Mouse (Mus musculus) mesoderm, embryonic 11.5 days (tissue): ENCODE measurements at regions not wholly inside any gene's neighbourhood (a gene's known extent, or its start where the extent isn't known, plus 50 kb on each side); places are given as distances from the start of the nearest gene placed in this dataset.
A peak's percentile ranks its signal among the peaks of the same experiment; 100 is the strongest.

ENCODE experiments used
- DNase-seq: peaks from one replicate; pipeline ENCODE4 v3.0.0-alpha.2; 2012; ENCODE audit warnings: low read depth, low spot score

DNA sequence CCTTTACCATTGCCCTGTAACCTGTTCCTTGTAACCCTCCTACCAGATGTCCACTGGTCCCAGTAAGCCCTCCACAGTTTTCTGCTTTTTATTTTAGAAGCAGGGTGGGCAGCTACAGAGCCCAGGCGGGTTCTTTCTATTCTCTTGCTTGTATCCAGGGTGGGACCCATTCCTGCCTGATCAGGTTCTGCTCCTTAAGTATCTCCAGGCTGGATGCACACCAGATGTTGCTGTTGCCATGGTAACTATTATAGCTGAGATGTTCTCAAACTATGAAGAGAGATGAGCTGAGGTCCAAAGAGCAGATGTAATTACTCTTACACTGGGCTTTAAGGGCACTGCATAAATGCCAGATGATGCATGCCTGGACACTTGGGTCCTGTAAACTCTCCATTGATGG, 335.3 kb upstream of the Kazn start:
- DNase-seq, result peak; percentile 26

DNA sequence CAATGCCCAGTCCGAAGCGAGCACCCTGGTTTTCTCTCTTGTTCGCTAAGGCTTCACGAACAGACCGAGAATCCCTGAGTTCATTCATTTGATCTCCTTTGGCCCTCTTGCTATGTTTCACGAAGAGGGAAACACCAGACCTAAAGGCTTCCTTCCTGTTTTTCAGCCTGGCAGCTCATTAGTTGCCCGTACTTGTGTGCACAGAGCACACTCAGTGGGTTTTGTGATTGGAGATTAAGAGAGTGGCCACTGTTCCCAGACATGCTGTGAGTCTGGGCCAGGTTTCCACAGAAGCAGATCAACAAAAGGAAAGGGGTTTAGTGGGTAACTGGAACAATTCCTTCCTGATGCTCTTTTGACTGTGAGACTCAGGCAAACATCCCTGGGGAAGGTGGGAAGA, 331.5 kb upstream of the Kazn start:
- no peak for DNase-seq

DNA sequence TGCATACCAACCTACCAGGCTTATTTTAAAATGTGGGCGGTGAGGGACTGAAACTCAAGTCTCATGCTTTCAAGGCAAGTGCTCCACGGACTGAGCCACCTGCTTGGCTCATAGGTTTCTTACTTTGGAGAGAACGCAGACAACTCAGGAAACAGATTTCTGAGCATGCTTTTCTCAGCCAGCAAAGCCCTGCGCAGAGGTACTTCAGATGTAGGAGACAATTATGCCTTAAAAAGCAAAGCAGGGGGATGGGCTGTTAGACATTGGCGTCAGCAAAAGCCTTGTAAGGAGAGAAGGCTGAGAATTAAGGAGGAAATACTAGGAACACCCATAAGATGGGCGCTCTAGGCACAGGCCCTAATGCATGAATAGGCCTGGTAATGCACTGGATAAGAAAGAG, 329.4 kb upstream of the Kazn start:
- no peak for DNase-seq

DNA sequence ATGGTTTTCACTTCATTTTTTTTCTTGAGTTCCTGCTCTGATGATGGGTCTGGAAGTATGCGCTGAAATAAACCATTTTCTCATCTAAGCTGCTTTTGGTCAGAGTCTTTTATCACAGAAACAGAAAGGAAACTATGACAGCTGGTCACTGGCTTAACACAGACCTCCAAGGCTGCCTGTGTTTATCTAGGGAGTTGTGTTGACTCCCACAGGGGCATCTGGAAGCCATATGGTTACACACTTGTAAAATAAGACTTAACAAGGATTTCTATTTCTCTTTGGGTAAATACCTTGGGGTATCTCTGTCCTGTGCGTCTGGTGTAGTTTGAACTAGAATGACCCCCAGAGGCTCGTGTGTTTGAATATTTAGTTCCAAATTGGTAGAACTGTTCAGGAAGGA, 315.5 kb upstream of the Kazn start:
- peak; percentile 49 for DNase-seq

DNA sequence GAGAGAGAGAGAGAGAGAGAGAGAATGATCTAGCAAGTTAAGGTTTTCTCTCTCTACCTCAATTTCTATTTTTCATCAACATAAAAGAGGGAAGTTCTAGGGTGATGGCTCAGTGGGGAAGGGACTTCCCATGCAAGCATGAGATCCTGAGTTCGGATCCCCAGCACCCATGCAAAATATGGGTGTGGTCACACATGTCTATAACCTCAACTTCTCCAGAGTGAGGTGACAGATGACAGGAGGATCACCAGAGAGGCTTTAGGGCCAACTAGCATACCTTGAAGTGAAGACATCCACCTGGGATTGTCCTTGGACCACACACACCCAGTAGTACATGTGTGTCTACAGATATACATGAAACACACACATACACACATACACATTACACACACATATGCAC, 306.7 kb upstream of the Kazn start:
- DNase-seq, result no peak

DNA sequence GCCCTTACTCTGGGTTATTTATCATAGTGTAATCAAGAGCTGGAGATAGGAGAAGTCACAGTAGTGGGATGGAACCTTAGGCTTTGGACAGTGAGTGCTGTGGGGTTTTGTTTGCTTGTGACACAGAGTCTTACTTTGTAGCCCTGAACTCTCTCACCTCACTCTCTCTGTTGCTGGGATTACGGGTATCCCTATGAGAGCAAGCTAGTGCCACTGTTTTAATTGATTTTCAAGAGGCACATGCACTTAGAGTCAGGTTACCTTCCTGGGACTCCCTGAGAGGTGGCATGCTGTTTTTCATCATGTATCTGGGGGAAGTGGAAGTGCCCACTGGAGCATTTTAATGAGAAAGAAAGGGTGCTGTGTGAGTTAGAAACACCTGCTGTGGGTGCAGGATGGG, 306.0 kb upstream of the Kazn start:
- no peak for DNase-seq

DNA sequence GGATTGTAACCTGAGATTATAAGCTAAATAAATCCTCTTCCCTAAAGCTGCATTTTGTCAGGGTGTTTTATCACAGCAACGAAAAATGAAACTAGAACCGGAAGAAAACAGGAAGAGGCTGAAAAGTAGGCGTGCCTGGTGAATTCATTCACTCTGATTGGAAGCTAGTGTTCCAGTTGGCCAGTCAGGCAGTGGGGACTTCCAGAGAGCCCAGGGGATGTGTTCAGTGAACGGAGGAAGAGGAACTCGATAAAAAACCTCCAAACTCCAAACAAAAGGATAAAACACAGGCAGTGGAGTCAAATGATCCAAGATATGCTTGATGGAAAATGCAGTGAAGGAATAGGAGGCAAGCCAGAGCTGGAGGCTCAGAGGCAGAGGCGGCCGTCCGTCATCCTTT, 305.5 kb upstream of the Kazn start:
- DNase-seq, result no peak

DNA sequence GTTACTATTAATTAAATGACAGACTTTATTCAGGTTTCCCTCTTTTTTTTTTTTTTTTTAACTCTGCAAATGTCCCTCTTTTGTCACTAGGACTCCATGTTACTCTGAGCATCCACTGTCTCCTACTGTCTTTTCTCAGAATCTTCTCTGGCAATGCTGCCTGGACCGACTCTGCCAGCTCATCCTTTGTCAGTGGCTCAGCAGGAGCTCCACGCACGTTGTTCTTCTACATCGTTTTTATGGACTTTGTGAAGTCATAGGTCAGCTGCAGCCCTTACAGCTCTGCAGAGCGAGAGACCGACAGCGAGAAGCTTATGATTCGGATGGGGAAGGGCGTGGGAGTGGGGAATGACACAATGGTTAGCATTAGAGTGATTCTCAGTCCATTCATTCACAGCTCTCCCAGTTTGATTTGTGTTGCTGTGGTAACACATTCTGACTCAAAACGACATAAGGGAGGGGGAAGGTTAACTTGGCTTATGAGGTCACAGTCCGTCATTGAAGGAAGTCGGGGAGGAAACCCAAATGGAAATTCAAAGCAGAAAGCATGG, 300.1 kb upstream of the Kazn start:
- no peak for DNase-seq

DNA sequence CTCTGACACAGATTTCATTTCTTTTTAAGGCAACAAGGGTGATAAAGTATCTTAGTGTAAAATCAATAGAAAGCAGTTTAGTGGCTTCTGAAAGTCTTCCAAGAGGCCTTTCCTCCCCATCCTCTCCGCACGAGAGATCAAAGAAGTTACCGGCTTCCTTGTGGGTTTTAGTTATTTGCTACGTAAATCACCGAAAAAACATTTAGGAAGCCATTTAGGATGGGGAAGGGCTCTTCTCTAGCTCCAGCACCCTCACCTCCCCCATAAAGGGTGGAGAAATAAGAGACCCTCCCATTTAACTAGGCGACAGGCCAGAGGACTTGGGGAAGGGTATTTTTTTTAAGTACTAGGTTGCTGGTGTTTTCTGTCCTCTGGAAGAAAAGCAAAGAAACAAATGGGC, 287.9 kb upstream of the Kazn start:
- no peak for DNase-seq

DNA sequence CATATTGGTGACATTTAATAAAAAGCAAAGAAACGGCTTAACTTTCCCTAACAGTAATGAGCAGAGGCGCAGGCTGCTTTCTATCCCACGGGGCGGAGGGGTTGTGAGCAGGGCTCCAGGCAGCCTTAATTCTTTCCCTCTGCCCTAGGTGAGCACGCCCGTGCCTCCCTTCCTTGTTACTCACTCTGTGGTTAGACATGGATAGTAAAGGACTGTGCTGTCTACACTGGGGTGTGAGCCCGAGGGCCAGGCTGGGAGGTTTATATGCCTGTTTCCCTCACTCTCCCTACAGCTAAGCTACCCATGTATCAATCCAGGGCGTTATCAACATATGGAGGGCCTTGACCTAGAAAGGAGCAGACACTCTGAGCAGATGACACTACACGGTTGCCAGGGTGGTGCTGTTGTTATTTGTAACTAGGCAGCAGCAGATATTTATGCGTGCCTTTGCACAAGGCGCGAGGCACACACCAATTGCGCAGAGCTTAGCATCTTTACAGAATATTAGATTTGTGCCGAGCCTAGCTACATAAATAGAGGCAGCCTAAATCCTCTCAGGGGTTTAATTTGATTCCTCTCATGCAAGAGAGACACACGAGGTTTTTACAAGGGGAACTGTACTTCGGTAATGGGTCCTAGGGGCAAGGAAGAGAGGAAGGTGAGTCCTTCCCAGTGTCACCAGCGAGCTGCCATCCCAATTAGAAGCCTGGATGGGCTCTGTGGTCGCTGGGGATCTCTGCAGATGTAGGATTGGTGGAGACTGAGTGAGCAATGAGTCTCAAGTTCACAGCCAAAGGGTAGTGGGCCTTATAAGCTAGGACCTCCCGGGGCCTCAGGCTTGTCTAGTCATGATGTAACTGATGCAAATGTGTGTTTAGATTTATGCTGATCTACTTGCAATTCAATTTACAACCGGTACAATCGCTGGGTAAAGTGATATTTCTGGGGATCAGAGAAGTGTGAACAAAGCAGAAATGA, 278.6 kb upstream of the Kazn start:
- no peak for DNase-seq

DNA sequence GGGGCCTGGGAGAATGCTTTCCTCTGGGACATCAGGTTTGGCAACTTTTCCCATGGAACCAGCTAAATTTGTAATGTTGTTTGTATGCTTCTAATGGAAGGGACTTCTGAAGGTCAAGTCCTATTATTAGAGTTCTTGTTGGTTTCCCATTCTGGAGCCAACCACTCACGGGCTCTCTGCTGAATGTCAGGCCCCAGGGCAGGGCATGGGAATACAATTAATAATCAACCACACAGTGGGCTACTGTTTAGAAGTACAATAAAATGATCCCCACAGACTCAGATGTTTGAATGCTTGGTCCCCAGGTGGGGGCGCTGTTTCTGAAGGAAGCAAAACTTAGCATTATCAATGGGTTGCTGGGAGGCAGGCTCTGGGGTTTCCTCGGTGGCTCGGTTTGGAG, 275.6 kb upstream of the Kazn start:
- DNase-seq, result no peak

DNA sequence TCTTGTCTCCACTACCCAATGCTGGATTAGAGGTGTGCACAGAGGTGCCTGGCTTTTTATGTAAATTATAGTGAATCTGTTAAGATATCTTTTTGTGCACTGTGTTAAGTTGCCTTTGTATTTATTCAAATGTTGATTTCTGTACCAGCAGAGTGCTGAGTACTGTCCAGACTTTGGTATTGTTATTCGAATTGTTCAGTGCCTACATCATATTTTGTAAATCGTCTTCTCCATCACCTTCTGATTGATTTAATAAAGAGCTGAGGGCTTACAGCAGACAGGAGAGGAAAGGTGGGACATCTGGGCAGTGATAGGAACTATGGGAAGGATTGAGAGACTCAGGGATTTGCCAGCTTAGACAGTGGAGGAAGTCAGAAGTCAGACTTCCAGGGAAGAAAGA, 270.2 kb upstream of the Kazn start:
- DNase-seq, result no peak

DNA sequence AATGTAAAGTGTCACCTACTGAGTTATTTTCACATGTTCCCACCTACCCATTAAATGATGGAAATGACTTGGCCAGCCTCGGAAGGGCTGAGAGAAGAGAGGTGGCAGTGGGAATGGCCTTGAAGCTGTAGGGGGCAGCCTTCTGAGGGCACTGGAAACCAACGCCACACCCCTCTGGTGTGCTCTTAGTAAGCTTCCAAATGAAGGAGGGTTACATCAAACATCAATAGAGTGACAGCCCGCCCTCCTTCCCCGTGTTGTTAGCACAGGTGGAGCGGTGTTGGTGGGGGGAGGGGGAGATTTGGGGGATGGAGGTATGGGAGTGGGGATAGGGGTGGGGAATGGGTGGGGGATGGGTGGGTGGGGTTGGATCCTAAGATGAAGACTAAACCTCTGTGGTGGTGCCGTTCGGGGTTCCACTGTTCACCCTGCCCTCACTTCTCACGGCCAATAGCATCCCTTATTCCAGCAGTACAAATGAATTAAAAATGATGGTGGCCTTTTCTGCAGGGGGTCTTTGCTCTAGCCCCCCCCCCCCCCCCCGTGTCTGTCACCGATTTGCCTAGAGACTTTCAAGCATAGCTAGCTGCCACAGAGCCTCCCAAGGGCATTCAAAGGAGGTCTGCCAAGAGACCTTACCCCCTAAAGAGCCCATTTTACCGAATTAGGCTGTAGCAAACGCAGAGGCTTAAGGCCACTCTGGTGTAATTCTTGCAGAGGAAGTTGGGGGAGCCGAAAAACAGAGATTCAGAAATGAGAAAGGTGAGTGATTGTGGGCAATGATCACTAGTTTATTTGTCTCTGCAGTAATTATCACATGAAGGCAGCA, 267.4 kb upstream of the Kazn start:
- DNase-seq, result no peak

DNA sequence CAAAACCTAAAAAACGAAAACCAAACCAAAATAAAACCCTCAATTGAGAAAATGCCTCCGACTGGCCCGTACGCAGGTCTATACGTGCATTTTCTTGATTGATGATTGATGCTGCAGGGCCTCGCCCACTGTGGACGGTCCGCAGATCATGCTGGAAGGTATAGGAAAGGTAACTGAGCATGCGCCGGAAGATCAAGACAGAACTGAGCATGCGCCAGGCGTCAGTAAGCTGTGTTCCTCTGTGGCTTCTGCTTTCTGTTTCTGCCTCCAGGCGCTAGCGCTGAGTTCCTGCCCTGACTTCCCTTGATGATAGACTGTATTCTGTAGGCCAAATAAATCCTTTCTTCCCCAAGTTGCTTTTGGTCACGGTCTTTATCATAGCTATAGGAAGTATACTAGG, 264.6 kb upstream of the Kazn start:
- DNase-seq, result no peak

DNA sequence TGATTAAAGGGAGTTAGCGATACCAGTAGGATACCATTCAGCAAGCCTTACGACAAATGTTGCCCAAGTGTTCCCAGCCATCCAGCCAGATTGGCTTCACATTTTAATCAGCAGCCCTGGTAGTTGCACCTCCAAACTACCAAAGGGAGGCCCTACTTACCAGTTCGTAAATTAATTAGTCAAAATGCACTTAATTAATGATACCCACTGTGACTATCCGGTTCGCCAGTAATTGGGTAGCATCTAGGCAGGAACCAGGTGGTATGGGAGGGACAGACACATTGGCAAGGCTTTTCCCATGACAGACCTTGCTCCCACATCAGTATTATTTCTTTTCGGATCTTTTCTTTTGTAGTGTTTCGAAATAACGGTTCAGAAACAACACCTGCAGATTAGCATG, 262.0 kb upstream of the Kazn start:
- no peak for DNase-seq

DNA sequence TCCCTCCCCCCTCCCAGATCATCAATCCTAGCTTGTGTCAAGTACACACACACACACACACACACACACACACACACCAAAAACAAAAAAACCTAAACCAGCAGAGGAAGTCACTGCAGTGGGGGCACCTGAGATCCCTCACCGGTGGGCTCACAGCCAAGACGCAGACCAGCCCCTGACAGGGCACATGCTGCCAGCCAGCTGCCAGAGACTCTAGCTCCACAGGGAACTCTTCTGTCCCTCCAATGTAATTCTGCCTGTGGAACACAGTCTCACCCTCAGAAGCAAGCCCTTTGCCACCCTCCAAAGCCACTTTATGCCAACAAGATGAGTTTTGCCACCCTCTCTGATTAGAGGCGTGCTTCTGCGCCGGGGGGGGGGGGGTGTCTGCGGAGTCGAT, 261.3 kb upstream of the Kazn start:
- DNase-seq, result no peak

DNA sequence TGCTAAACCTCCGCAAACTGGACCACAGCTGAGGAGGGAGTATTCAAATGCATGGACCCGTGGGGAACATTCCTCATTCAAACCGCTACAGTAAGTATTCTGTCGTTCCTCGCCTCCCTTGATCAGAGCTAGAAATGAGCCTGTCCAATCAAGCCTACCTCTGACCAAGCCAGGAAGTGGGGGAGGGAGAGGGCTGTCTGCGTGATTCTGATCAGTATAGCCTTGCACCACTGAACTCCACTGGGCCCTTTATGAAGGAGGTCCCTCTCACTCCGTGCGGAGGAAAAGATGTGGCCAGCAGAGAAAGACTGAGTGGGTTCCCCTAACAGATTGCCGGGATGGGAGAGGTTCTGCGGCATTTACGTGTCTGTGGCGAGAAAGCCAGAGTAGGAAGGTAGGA, 257.4 kb upstream of the Kazn start:
- no peak for DNase-seq

DNA sequence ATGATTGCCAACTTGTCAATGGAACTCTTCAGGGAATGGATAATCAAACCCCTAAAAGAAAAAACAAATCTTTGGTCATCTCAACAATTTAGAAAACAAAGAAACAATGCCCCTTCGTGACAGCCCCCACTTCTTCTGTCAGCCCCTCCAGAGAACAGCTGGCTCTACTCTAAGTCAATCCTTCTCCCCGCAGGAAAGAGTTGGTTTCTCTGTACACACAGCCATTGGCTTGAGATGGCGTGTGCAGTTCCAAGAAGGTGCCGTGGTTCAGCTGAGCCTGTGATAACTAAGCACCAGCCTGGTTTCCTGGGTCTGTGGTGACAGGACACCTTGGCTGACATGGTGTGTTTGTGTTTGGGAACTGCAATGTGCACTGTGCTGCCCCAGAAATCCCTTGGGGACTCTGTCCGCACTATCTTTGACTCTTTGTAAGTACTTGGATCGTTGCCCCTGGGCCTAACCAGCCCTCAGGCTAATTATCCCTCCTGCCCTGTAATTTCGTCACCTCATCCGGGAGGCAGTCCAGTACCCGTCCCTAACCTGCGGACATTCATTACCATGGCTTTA, 253.8 kb upstream of the Kazn start:
- no peak for DNase-seq

DNA sequence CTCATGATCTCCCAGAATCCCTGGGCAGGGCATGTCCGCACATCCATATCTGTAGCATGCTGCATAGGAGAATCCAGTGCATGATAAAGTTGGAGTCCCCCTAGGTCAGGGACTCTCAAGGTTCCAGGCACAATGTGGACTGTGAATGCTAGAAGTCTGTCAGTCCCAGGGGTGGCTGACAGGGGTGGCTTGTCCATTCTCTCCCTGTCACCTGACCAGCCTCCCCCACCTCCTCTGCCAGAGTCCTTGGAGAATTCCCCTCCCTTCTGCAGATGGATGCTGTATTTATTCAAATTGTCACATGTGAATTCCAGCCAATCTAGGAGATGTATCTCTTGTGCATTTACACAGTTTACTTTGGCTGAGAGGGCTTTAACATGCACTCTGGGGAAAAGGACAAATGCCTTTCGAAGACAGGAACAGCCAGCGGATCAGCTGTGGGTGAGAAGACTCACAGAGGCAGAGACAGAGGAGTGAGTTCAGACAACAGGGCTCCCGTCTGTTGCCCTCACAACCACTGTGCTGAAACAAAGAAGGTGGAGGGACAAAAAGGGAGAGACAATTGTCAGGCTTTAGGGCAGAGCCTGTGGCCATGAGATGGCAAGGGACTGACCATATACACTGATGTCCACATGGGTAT, 246.7 kb upstream of the Kazn start:
- peak; percentile 9 for DNase-seq

DNA sequence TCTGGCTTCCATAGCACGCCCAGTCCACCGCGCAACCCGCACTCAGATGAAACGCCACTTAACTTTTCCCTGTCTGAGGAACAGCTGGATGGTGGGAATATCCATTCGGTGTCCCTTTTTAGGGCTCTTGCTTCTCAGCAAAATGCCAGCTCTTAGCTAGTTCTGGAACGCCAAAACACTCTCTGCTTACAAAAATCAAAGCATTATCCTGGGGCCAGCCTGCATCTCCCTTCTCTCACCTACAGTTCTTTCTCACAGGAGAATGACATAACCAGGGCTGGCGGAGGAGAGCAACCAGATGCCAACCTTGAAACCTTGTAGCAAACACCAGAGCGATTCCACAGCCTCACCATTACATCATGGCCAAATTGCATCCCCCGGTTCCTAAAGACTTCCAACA, 236.4 kb upstream of the Kazn start:
- no peak for DNase-seq

DNA sequence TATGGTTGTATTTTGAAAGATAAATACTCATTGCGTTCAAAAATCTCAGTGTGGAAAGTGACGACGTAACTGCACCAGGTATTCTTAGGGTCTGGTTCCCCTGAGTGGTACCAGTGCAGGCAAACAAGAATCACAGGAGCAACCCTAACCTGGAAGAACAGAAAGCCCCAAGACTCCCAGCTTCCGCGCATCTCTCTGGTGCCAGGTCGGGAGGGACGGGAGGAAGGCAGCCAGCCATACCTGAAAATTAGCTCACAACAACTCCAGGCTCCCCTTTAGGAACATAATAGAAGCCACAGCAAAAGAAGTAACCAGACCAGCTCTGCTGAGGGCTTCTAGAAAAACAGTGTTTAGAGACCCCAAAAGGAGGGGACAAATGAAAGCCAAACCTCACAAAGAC, 235.4 kb upstream of the Kazn start:
- DNase-seq, result no peak

DNA sequence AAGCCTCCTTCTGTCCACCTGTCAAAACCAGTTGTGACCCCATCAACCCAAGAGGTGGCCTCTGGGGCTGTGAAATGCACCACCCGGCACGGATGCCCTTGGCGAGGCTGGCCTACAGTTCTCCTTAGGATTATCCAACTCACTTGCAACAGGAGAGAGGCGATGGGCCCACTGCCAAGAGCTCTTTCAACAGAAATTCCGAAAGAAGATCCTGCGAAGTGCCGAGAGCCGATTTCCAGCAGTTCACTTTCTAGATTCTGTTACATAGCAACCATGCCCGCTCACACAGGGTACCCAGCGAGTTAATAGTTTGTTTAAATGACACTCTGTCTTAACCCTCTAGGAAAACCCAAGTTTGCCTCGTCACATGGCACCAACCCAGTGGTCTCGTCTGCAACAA, 234.8 kb upstream of the Kazn start:
- DNase-seq, result no peak
